Mouse (Mus musculus) CD4-positive helper T cell, adult 2 months (primary cell): ENCODE results near the gene Dnase1l3.
"Not testable (repeated sequence)": the region's sequence is repeated elsewhere in the genome, so short reads cannot be mapped to it uniquely, and the experiment has no call there.

Experiments
- DNase-seq: peaks from one replicate; pipeline ENCODE4 v3.0.0-alpha.2; 2012; ENCODE audit warnings: low read depth, missing footprints, low spot score

Dnase1l3 gene

DNA sequence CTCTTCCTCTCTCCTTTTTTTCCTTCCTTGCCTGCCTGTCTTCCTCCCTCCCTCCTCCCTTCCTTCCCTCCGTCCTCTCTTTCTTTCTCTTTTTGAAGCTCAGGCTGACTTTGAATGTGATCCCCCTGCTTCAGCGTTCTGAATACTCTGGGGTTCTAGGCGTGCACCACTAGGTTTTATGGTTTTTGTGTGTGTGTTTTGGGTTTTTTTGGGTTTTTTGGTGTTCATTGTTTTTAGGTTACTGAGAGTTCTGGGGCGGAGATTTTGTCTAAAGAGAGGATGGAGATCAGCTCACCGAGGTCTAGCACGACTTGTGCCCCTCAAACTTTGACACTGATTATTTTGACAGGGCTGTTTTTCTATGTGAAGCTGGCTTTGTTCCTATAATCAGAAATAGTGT is 17.6 kb upstream of the Dnase1l3 start:
- no peak for DNase-seq

- DNase-seq = no peak
Observed at GRCm38 (mm10) chr14:8011297-8011696, 16.9 kb upstream of the Dnase1l3 start.

GRCm38 (mm10) chr14:8007923-8008322 is 13.6 kb upstream of the Dnase1l3 start:
- DNase-seq = no peak

DNA sequence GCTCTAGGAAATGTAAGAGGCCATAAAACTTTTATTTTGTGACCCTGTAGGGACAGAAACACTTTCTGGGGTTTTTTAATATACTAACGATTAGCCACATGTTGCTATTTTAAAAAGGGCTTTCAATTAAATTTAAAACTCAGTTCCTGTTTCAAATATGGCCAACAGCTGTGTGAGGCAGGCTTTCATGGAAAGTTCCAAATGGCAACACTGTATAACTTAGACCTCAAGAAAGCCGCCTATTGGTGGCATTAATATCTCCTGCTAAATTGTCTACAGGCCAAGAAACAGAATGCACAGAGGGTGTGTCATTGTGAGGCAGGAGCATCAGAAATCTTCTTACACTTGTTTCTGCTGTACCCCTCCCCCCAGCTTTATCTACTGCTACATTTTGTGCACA is 13.1 kb upstream of the Dnase1l3 start:
- no peak for DNase-seq

DNA sequence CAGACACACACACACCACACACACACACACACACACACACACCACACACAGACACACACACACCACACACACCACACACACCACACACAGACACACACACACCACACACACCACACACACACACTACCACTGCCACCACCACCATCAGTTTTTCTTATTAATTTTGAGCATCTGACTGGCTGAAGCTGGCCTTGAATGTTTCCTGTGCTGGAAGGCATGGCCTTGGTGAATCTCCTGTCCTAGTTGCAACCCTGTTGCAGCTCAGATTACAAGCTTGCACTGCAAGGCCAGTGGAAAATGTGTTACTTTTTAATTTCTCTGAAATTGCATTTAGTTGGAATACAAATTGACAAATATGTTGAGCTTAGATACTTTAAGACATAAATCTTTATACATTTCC is 12.7 kb upstream of the Dnase1l3 start:
- no peak for DNase-seq

DNA sequence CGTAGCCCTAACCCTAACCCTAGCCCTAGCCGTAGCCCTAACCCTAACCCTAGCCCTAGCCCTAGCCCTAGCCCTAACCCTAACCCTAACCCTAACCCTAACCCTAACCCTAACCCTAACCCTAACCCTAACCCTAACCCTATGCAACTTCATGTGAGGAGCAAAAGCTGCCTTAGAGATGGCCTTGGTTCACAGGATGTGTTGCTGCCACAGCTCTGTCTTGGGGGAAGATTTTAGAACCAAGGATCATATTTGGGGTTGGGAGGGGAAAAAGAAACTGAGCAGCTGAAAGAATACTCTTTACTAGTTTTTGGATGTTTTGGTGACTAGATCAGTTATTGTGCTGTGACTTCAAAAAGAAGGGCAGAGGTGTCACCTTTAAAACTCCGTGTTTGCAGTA is 11.7 kb upstream of the Dnase1l3 start:
- DNase-seq = not testable (repeated sequence)

DNA sequence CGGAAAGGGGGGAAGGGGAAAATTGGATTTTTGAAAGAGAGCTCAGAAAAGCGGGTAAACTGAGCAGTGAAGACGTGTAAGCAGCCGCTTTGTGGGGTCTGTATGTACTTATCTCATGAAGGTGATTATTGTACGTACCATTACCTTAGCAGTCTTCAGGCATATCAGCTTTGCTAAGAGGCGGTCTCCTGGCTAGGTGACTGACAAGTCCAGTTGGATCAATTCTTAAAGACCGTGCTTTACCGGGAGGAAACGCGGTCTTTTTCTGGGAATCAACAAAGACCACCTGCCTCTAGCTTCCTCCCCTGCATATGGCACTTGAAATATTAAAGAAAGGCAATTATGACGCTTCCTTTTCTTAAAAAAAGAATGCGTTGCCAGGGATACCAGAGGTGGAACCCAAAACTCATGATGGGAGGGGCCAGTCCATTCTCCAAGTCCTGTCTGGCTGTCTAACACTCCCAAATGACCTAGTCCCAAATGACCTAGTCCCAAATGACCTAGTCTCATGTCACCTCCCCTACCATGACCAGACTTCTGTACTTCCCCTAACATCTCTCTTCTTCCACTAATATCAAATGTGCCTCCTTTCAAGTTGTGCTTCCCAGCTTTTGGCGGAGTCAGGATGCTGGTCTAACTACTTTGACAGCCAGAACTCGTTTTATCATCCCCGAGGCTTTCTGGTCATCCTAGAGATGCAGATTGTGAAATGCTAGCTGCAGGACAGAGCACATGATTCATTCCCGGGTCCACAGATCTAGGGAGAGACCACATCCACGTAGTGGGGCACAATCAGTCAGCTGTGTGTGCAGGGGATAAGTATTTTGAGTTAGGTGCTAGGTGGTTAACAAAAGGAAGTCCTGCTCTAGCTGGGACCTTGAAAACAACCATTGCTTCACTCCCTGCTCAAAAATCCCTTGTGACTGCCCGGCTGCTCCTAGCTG is 9.6 kb upstream of the Dnase1l3 start:
- no peak for DNase-seq

DNA sequence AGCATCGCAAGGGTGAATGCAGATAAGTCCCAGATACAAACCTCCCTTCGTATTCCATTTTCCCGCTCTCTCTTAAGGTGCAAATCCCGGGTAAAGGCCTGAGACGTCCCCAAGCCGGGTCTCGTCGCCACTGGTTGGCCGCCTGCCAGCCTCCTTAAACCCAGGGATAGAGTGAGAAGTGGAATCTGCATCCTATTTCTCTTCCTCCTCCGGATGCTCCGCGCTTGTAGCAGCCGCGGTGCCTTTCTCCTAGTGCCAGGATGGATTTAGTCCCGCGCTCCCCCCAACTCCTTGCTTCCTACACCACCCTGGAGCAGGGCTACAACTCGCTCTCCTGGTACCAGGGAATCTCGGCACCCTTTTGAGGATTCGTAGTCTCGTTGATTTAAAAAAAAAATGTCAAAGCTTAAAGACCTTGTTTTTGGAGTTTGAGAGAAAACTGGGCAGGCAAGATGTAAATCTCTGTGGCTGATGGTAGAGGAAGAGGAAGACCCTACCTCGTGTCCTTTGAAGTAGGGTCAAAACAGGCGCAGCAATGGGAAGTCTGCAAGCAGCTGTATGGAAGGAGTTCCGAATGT is 8.8 kb upstream of the Dnase1l3 start:
- no peak for DNase-seq

- peak; percentile 84 for DNase-seq
Observed at GRCm38 (mm10) chr14:8002432-8003092, 8.2 kb upstream of the Dnase1l3 start, which contains the start of gene Abhd6. TSS of gene Abhd6 (plus strand) at chr14:8002902.

- DNase-seq = no peak
Observed at GRCm38 (mm10) chr14:8000831-8001685, 6.7 kb upstream of the Dnase1l3 start.

GRCm38 (mm10) chr14:8000247-8000646 is 5.9 kb upstream of the Dnase1l3 start:
- no peak for DNase-seq

- DNase-seq = no peak
Observed at GRCm38 (mm10) chr14:7999435-7999834, 5.1 kb upstream of the Dnase1l3 start.

DNA sequence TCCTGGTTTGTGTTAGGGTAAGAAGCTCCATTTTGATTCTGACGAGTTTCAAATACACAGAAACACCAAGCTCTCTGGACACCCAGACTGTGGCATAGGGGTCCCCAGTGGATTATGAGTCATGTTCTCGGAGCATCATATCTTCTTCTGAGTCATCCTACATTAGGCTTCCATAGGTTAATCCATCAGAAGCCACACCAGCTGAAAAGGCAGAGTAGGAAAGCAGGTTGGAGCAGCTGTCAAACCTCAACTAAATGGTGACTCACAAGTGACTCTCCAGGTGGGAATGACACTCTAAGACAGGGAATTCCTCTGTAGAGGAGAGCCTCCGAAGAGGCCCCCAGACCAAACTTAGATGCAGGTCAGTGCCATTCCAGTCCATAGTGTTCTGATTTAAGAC is 4.7 kb upstream of the Dnase1l3 start:
- DNase-seq = no peak

GRCm38 (mm10) chr14:7997255-7997696 is 2.9 kb upstream of the Dnase1l3 start:
- DNase-seq = peak; percentile 89

DNA sequence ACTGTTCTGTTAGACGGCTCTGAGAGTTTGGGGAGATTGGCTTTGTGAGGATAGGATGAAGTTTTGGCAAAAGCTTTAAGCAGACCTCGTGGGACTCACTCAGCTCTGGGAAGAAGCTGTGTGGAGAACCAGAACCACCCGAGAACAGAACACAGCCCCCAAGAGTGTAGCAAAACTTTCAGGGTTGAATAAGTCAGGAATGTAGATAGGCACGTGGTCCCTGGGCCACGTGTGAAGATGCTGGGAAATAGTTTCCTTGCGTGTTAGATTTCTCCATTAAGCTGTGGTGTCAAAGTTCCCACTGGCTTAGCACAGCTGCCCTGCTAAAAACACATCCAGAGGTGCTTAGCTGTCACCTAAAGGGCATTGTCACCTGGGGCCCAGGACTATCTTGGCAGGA is 2.2 kb downstream of the Dnase1l3 start:
- no peak for DNase-seq

DNA sequence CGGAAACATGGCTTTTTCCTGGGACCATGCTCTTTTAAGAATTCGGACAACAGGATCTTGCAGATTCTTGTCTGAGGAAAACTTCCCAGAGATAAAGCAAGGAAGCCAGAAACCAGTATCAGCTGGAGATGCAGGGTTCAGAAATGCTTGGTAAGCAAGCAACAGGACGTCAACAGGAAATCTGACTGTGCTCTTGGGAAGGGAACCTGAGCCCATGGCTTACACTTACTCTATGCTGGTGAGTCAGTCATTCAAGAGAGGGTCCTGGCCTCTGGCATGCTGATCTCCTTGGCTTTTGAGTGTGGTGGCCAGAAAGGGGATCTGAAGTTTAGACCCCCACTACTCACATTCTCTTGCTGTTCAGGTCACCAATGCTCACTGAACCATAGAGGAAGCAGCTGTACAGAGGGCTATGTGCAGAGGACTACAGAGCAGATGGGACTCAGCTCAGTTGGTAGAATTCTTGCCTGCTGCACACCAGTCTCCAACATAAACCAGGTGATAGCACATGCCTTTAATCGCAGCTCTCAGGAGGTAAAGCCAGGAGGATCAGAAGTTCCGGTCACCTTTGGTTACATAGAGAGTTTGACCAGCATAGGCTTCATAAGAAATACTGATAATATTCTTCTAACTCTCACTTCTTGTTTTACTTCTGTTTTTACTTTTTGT is 3.1 kb downstream of the Dnase1l3 start:
- DNase-seq = no peak

DNA sequence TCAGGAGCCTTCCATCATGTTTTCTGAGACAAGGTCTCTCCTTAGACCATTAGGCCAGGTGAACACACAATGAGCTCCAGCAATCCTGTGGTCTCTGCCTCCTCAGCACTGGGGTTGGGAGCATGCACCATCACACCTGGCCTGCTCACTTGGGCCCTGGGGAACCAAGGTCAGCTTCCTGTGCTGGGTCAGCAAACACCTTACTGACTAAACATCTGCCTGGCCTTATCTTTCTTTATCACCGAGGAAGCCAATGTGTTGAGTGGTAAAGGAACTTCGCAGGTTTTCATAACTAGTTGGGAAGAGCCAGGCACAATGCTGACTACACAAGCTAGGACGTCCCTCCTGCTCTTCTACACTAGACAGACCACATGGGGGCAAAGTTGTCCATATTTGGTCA is 4.4 kb downstream of the Dnase1l3 start:
- DNase-seq = no peak

GRCm38 (mm10) chr14:7989371-7989770 is 5.0 kb downstream of the Dnase1l3 start:
- peak; percentile 65 for DNase-seq

DNA sequence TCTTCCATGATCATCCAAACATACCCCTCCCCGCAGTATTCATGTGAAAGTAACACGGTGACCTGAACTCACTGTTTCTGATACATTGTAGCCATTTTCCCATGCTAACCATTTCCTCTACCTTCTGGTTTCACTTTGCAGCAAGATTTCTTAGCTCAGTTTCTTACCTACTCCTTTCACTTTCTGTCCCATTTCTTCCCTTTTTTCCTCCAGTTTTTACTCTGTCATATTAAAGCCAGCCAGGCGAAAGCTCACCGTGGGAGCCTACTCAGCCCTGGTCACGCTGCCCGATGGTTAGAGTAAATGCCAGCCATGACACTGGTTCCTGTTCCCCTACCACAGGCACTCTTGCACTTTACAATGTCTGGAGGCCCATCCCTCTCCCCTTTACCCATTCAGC is 7.5 kb downstream of the Dnase1l3 start:
- no peak for DNase-seq

DNA sequence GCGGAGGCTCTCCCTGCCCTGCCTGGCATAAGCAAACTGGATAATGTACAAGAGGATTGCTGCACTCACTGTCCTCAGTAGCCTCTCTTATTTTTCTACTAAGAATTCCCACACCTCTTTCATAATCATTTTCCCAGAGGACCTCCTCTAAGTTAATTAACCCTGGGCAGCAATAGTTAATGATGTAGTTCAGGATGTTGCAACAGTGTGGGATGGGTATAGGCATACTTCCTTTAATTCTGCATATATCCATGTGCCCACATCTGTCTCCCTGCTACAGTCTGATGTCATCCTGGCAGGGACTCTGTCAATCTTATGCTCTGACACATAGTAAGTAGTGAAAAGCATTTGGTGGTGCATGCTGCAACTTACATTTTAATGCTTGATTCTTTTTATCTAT is 13.1 kb downstream of the Dnase1l3 start:
- no peak for DNase-seq

DNA sequence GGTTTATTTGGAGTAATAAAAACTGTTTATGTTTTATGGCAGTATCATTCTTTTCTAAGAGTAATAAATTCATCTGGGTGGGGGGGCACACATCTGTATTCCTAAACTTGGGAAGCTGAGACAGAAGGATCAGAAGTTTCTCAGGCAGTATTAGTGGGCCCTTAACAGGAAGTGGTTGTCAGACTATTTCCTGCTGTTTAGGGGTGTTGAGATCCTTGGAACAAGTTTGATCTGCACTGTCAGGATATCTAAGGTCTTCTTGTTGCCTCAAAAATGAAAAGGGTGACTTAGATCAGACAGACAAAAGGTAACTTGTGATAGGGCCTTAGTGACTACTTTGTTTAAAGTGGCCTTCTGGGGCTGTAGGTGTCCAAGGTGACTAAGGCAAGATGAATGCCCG is 16.2 kb downstream of the Dnase1l3 start:
- DNase-seq = no peak
